Mouse (Mus musculus): ENCODE measurements at regions not wholly inside any gene's neighbourhood (a gene's known extent, or its start where the extent isn't known, plus 50 kb on each side); places are given as distances from the start of the nearest gene placed in this dataset.

DNA sequence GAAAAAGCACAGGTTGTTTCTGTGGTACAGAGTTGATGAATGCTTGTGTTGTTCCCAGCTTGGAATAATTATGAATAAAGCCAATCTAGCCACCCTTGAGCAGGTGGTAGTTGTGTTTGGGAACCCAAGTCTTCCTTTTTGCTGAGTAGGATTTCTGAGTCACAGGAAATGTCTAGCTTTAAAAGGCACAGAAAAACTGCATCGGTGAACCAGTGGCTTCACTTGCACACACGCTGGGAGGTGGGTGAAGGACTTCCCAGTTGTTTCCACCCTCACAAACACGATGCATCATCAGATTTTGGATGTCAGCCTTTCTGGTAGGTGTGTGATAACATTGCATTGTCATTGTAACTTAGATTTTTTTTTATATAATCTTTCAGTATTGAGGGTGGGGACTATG is 322.9 kb upstream of the Slco3a1 start:
- DNase-seq (ENCODE audit: low spot score): no peak

DNA sequence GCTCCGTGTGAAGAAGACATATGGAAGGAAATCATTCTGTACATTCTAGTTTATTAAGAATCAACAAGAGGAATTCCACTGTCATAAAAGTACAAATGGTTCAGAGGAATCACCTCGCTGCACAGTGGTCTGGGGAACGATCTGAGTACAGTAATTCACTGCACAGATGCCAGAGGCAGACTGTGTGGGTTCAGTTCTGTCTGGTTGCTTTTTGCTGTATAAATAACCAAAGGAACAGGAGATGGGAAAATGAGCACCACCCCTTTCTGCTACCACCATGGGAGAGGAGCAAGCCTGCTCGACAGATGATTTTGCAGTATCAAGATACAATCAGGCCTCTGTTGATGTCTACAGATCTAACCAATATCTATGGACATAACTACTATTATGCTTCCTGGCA is 322.1 kb upstream of the Slco3a1 start:
- no peak for DNase-seq (ENCODE audit: low spot score)

DNA sequence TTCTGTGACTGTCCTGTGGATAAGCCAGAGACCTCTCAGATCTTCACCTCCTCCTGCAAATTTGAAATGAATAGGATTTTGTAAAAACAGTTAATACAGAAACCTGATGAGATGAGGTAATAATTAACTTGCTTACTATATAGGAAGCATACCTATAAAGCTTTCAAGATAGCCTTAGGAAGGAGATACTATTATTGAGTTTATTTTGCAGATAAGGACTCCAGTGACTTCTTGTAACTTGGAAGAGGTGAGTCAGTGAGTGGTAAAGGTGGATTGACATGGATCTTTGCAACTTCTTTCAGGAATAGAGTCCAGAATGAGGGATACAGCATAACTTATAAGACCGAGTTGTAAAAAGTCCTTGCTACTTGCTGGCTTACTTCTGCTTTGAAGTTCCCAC is 315.7 kb upstream of the Slco3a1 start:
- no peak for DNase-seq (ENCODE audit: low spot score)

DNA sequence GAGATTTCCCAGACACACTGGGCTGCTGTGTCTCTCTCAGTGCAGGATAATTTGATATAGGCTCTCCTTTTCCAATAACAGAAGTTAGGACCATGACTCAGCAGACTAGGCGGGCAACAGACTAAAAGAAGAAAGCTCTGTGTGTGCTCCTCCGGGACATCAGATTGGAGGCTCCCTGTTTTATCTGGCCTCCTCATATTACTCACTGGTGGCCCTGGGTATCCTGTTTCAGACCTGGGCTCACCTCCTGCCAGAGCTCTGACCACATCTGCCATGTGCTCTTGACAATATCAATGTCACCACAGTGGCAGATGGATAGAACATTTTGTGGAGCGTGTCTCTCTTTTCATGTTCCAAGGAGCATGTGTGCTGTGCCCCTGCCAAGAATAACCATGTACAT is 308.1 kb upstream of the Slco3a1 start:
- no peak for DNase-seq (ENCODE audit: low spot score)

DNA sequence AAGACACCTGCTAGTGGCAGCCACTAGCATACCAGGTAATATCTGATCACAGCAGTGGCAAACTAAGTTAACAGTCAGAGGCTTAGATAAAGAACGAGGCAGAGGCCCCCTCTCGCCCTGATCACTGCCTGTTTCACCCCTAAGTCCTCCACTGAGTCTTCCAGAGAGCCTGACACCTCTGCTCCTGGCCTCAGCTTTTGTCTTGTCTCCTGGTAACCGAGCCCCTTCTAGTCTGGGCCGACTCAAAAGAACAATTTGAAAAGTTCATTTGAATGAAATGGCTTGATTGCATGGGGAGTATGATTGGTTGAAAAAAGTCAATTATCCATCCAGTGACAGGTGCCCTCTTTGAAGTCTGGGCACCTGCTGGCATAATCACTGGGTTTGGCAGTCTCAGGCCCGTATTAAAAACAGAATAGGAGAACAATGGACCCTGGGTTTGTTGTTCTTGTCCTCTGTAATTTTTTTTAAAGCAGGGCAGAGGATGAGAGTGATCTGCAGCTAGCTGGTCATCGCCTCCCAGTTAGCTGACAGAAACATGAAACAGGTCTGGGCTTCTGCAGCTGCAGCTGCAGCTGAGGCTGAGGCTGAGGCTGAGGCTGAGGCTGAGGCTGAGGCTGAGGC is 289.8 kb upstream of the Slco3a1 start:
- DNase-seq (ENCODE audit: low spot score): no peak

DNA sequence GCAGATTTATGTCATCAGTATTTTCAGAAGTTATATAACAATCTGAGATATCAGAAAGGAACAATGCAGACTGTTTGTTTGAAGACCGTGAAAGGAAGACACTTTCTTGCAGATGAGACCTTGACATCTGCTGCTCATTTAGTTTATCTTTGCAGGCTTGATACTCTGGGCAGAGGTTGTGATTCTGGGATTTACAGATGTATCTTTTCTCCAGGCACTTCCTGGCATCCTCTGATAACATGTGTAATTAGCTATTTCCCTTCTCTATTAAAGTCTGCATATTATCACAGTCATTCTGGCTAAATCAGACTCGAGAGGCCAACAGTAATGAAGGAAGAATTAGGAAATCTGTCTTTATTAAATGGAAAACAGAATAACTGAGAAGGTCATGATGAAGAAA is 268.7 kb upstream of the Slco3a1 start:
- DNase-seq (ENCODE audit: low spot score): no peak

DNA sequence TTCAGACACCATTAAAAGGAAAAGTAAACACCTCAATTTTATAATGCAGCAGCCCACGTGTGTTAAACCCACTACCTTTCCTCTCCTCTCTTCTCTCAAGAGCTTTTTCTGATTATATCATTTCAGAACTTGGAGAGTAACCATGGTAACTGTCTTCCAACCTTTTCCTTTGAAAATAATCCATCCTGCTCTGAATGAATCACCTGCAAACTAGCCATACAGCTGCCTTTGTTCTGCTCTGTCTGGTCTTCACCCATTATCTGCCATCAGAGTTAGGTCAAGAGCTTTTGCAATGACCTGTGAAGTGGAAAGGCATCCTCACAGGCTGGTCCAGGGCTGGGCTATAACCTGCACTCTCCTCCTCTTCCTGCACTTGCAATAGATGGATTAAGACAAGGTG is 238.7 kb upstream of the Slco3a1 start:
- no peak for DNase-seq (ENCODE audit: low spot score)

GRCm38 (mm10) chr7:74788696-74789095 is 234.1 kb upstream of the Slco3a1 start:
- no peak for DNase-seq (ENCODE audit: low spot score)

- no peak for DNase-seq (ENCODE audit: low spot score)
These were observed 217.1 kb upstream of the Slco3a1 start for GRCm38 (mm10) chr7:74771435-74772406.

- no peak for DNase-seq (ENCODE audit: low spot score)
These were observed 212.0 kb upstream of the Slco3a1 start for GRCm38 (mm10) chr7:74766550-74766949.

DNA sequence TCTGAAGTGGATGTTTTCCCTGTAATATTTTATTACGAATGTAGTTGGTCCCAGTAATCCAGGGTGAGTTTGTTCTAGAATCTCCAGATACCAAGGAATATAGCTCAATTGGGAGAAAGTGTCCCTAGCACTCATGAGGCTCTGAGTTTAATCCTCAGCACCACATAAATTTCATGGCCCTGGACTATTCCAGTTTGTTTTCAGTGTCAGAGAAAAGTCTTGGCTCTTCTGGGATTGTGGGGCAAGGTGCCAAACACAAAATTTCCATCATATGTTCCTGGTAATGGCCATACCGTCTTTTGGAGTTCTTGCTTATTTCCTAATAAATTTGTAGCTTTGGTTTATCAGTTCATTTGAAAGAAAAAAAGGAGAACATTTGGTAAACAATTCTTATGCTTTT is 202.9 kb upstream of the Slco3a1 start:
- no peak for DNase-seq (ENCODE audit: low spot score)

DNA sequence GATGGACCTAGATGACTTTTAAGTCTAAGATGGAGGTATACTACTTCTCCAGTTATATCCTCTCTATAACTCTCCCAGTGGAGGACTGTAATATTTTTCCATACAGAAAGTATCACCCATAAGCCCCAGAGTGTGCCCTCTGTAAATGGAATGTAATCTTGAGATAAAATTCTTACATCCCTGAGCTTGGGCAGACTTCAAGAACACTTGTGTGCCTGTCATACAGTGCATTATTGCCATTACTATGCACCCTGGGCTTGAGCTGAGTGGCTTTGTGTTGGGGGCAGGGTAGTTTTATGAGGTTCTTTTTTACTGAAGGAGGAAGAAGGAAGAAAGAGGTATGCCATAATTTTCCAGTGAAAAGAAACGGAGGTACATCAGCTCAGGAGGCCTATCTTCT is 193.1 kb upstream of the Slco3a1 start:
- DNase-seq (ENCODE audit: low spot score): no peak

DNA sequence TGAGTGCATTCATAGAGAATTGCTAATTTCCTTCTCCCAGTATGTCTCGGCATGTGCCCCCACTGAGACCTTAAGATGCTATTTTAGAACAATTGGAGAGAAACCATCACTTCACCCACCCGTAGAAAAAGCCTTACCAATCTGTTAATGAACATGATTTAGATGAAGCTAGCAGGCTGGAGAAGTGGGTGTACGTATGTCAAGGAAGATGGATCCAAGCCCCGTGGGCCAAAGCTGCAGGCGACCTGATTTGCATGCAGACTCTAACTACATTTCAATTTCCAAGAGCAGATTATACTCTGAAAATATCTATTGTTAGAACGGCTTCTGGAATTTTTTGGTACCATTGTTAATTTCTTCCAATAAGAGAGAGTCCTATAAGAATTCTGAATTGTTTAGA is 180.4 kb upstream of the Slco3a1 start:
- no peak for DNase-seq (ENCODE audit: low spot score)

- no peak for DNase-seq (ENCODE audit: low spot score)
These were observed 171.9 kb upstream of the Slco3a1 start for GRCm38 (mm10) chr7:74726324-74726991.

DNA sequence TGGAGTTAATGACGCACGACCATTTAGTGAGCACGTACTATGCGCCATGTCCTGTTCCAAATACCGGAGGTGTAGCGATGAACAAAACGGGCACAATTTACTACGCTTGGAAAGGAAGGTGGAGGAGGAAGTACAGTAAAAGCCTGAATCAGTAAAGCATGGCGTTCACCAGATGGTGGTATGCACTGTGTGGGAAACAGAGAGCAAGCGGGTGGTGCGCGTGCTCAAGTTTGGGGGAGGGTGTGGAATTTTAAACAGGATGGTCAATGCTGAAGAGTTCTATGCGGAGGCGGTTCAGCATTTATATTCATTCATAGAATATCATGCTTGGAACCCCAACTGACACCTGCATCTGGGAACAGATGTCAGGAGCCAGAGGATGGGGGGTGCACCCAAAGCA is 164.7 kb upstream of the Slco3a1 start:
- no peak for DNase-seq (ENCODE audit: low spot score)

GRCm38 (mm10) chr7:74709993-74710581 is 155.5 kb upstream of the Slco3a1 start:
- no peak for DNase-seq (ENCODE audit: low spot score)

DNA sequence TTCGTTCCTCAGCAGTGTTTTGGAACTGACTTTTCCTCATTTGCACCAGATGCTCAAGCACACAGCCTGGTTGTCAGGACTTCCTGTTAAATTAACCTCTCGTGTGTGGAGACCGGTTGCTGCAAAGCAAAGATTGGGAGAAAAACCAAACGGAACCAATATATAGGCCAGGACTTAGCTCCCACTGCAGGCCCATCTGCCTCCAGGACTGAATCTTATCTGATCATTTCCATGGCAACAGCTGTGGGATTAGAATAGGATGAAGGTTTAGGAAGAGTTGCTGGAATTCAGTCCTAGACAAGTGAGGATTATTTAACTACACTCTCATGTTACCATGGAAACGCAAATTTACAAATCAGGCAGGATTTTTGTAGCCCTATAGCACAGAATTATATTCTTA is 154.4 kb upstream of the Slco3a1 start:
- DNase-seq (ENCODE audit: low spot score): no peak

DNA sequence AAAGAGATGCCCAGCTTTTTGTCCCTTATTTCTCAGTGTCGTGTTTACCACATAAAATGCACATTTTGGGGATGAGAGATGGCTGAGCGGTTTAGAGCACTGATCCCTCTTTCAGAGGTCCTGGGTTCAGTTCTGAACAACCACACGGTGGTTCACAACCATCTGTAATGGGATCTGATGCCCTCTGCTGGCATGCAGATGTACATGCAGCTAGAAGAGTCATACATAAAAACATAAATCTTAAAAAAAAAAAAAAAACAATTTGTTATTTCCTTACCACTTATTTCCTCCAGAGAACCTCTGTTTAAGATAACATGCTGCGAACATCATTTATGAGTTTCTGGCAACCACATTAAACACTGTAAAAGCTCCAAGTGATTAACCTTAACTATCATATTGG is 149.0 kb upstream of the Slco3a1 start:
- no peak for DNase-seq (ENCODE audit: low spot score)

DNA sequence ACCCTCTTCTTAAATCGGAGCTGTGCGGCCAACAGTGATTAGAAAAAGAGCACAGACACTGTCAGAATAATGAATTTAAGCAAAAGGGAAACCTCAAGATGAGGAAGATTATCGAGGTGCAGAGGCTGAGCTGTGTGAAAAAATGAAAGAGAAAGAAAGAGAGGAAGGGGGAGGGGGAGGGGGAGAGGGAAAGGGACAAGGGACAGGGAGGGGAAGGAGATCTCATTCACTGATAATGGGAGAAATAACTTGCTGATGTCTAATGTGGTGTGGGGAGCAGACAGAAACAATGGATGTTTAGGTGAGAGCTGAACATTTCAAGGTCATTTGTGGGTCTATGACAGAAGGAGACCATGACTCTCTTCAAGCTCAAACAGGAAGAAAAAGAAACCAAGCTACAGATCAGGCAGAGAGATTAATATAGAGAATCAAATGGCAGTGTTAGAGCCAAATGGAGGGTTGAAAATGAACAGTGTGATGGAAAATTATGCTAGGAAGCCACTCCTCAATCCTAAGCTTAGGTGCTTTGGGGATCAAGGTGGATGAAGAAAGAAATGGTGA is 143.3 kb upstream of the Slco3a1 start:
- no peak for DNase-seq (ENCODE audit: low spot score)

GRCm38 (mm10) chr7:74696286-74696685 is 141.7 kb upstream of the Slco3a1 start:
- no peak for DNase-seq (ENCODE audit: low spot score)

DNA sequence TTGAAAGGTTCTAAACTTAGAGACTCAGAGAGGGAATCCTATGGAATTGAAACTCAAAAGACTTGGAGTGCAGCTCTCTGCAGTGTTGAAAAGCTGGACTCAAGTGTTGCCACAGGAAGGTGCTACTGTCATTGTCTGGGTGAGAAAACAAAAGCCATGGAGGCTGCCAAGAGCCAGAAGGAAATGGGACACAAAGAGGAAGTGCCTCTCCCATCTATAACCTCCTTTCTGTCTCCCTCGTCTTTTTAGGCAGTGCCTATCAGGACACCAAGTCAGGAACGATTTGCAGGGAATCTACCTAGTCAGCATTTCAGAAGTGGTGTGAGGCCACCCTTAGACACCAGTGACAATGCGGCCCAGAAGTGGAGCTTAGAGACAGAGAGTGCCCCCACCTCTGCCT is 138.5 kb upstream of the Slco3a1 start:
- no peak for DNase-seq (ENCODE audit: low spot score)

GRCm38 (mm10) chr7:74690706-74691105 is 136.1 kb upstream of the Slco3a1 start:
- DNase-seq (ENCODE audit: low spot score): no peak

All from testis, postnatal 14 days (tissue).